Mouse (Mus musculus) heart, adult 2 months (tissue): ENCODE data around the gene Anapc15.

Source experiments
- CTCF ChIP-seq: fragments of 200-600 bp; IDR thresholded peaks from 2 replicates; pipeline ENCODE4 v1.8.1; 2022; ENCODE audit warnings: antibody characterized with exemption, mild to moderate bottlenecking, moderate library complexity
- POLR2A ChIP-seq: fragments of 200-500 bp; IDR thresholded peaks from 2 replicates; pipeline ENCODE4 v1.6.1; 2011; ENCODE audit warnings: mild to moderate bottlenecking, low read depth, low read length, control low read depth; ENCODE audit not compliant: insufficient read depth

GRCm38 (mm10) chr7:101844186-101844585 is 19.3 kb upstream of the Anapc15 start:
- TF ChIP-seq CTCF, result no peak
- no peak for TF ChIP-seq POLR2A
